Mouse (Mus musculus): ENCODE results near the gene 6430628N08Rik.

GRCm38 (mm10) chr4:115873231-115873630 lies 17.2 kb upstream of the 6430628N08Rik start:
- TF ChIP-seq CTCF (IDR thresholded peaks at IDR 0.05; ENCODE audit: low read depth) (no peak), EP300 (IDR thresholded peaks at IDR 0.05; ENCODE audit: low read depth) (no peak)
